Mouse (Mus musculus) adrenal gland, postnatal 25 days (tissue): ENCODE measurements around the gene Lce3b. TPM values are rescaled to one million over a fixed set of nuclear protein-coding genes. Genes with fewer than 3 reads are reported as not detected.

Experiments
- DNase-seq: peaks from one replicate; pipeline ENCODE4 v3.0.0; 2021; ENCODE audit warnings: mixed read lengths
- long read RNA-seq: library from polyadenylated mRNA; stranded (forward); transcript quantifications from one replicate; pipeline ENCODE4 v2.0.0, GENCODE M21; 2021
- total RNA-seq: library from RNA; stranded (reverse); gene quantifications from 2 replicates; pipeline ENCODE4 v1.2.3, GENCODE M21; 2021

Gene Lce3b
- not detected in 2 replicates for total RNA-seq
- long read RNA-seq: 0 reads

DNA sequence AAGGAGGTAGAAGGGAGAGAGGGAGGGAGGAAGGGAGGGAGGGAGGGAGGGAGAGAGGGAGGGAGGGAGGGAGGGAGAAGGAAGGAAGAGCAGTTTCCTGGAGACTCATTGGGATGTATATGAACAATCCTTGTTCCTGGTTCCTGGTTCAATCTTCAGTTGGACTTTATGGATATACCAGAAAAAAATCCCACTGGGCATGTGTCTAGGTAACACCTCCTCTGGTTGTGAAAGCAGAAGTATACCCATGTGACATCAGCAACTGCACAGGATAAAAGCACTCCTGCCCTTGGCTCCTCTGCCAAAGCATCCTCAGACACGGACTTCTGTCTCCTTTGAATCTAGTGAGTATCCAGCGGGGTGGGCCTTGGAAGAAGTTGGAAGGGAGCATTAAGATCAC is at the start of gene Lce3b:
TSS of gene Lce3b (plus strand) at position 301 of the 400 bp plus-strand sequence.
- DNase-seq: no peak

DNA sequence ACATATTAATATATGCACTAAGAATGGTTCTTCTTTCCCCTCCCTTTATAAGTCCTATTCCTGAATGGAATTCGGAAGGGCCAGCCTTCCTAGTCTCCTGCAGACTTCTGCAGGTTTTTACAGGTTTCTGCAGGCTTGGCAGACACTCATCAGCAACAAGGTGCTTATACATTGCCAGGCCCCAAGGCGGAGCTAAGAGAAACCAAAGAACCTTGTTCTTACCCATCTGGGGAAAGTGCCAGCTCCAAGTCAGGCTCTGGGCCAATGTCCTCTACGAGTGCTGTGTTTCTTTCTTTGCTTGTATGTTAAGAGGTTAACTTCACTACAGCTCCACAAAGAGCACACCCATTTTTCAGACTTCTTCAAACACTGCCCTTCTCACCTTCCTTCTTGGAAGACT is 38.7 kb upstream of the Lce3b start:
- no peak for DNase-seq

DNA sequence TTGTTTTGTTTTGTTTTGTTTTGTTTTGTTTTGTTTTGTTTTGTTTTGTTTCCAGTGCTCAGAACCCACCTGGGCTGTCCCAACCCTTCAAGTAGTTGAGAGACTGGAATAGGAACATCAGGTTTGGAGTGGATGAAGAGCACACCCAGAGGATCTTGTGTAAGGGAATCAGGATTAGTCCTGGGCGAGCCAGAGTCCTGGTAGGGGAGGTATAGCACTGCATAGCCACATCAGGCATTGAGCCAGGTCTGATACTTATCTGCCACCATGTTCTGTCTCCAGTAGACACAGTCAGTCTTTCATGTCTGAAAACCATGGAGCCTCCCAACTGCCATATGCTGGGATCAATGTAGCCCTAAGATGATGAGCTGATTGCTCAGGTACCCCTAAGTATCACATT is 38.3 kb upstream of the Lce3b start:
- no peak for DNase-seq

DNA sequence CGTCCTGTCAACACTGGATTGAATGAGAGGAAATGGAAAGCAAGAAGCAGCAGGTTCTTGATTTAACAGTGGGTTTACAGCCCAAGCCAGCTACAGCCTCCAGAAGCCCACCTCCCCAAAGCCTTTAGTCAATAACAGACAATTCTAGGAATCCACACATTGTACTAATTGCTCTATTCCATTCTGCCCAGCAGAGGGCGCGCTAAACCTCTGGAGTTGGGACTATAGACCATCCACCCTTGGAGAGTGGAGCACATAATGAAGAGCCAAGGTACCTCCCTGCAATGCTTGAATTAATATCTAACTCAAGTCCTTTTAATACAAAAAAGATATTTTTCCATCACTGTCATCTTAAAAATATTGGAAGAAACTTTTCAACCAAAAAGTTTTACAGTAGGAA is 29.8 kb upstream of the Lce3b start:
- peak; percentile 37 for DNase-seq

DNA sequence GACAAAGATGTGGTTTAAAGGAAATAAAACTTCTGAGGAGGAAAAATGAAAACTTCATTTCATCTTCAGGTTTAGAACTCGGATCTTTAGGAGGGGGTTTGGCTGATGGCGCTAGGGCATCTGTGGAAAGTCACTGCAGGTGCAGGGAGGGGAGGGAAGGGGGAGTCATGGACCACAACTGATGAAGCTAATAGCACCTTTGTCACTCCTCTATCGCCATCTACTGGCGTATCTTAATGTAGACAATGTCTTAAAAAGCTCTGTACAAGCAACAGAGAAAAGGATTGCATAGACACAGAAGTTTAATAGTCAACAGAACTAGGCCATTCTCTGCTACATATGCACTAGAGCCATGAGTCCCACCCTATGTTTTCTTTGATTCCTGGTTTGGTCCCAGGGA is 29.1 kb upstream of the Lce3b start:
- DNase-seq: no peak

DNA sequence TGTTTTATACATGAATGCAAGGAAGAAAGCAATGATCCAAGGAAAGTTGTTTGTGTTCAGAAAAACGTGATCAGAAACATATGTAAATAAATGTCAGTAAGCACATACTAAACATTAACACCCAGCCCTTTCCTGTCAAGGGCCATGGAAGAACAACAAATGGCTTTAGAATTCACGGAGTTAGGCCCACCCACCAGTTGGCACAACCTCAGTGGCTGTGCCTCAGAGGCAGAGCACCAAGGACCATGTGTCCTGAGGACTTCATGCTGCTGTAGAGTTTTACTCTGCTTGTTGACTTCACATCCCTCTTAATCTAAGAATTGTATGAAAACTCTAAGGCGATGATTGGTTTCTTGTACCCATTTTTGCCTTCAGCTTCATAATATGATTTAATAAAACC is 27.6 kb upstream of the Lce3b start:
- DNase-seq: no peak

DNA sequence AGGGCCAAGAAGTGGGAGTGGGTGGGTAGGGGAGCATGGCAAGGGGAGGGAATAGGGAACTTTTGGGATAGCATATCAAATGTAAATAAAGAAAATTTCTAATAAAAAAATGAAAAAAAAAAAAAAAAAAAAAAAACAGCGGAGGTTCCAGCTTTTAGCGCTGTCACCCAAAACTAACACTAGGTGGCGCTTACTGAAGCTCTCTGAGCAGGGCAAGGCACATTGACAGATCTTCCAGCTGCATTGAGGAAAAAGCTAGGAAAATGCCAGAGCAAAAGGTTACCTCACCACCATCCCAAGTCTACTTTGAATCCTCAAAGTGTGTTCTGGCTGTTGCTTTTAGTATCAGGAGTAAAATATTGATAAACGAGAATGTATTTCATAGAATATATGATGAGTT is 25.2 kb upstream of the Lce3b start:
- DNase-seq: no peak

DNA sequence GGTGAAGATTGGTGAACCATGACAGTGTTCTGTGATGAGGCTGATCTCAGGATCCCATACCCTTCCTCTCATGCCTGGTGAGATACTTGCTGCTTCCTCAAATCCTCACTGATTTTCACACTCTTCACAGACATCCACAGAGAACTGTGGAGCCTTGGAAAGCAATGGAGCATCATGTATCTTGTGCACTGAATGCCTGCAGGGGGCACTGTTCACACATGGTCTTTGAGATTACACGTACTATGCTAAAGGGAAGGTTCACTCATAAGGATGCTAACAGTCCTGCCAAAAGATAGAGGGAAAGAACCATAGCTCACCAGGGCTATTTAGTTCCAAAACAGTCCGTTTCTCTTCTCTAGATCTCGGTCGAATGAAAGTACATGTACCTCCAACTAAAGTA is 12.4 kb upstream of the Lce3b start:
- peak; percentile 12 for DNase-seq

DNA sequence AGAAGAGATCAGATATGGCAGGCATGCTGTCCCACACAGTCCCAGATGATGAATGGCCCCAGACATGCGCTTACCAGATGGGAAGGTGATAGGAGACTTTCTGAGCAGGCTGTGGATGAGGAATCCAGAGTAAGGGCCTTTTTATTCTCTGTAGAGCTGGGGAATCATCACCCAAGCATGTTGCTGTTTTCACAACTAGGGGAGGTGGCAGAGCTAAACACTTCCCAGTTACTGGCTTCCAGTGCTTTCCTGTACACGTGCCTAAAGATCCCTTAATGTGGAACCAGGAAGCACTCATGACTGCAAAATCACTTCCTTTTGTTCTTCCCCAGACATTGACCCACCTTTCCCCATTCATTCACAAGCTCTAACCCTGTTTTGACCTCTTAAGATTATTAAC is 6.6 kb upstream of the Lce3b start, which contains the start of gene Lce3a:
TSS of gene Lce3a (minus strand) at position 101 of the 400 bp plus-strand sequence.
- no peak for DNase-seq

DNA sequence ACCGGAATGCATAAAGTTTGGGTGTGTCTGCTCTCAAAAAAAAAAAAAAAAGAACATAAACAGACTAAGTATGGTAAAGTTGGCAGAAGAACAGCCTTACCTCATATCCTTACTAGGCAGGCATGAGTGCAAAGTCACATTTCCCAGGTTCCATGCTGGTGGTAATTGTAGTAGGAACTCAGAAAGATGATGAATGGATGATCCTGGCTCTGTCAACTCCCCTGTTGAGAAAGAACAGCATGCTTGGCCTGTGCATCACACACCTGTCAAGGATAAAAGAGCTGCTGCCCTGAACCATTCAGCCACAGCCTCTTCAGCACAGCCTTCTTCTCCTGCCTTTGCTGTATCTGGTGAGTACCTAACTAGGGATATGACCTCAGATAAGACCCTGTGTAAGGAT is 11.4 kb downstream of the Lce3b start, which contains the start of gene Lce3c:
TSS of gene Lce3c (plus strand) at position 301 of the 400 bp plus-strand sequence.
- DNase-seq: no peak

DNA sequence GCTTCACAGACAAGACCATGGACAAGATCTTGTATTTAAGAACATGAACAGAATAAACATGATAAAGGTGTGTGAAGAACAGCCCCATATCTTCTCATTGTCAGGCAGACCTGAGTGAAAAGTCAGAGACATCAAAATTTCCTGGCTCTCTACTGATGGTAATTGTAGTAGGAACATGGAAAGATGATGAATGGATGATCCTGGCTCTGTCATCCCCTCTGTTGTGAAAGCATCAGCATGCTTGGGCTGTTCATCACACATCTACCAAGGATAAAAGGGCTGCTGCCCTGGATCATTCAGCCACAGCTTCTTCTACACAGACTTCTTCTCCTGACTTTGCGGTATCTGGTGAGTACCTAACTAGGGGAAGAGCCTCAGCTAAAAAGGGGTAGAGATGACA is 24.3 kb downstream of the Lce3b start, which contains the start of gene Lce3d:
TSS of gene Lce3d (plus strand) at position 301 of the 400 bp plus-strand sequence.
- no peak for DNase-seq

DNA sequence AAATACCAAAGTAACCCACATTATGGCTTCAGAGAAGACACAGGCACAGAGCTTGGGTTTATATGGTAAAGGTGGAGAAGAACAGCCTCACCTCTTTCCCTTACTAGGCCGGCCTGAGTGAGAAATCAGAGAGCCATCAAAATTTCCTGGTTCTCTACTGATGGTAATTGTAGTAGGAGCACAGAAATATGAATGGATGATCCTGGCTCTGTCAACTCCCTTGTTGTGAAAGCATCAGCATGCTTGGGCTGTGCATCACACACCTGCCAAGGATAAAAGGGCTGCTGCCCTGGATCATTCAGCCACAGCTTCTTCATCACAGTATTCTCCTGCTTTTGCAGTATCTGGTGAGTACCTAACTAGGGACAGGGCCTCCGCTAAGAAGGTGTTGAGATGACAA is 34.0 kb downstream of the Lce3b start, which contains the start of gene Lce3e:
TSS of gene Lce3e (plus strand) at position 301 of the 400 bp plus-strand sequence.
- DNase-seq: no peak

DNA sequence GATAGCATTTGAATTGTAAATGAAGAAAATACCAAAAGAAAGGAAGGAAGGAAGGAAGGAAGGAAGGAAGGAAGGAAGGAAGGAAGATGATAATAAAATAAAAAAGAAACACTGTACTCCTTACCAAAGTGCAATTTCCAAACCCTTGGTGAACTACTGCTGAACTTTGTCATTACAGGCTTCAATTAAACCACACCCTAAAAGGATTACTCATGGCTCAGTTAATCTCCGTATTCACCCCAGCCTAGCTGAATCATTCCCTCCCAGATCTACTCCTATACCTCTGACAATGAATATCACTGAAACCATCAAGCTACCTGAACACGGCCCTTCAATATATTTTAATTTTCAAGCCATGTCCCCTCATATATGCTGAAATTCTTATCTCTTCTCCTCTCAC is 45.7 kb downstream of the Lce3b start:
- DNase-seq: no peak

Other genes starting within 250 kb of the Lce3b start
- not detected in 2 replicates for gene Lce1d, start 245.8 kb upstream of the Lce3b start, total RNA-seq
- gene Lce1e, start 223.9 kb upstream of the Lce3b start, total RNA-seq: not detected in 2 replicates
- gene Lce1f, start 212.6 kb upstream of the Lce3b start, total RNA-seq: not detected in 2 replicates
- not detected in 2 replicates for gene Gm38119, start 193.9 kb upstream of the Lce3b start, total RNA-seq
- gene Lce1g, start 180.6 kb upstream of the Lce3b start, total RNA-seq: not detected in 2 replicates
- gene Lce1h, start 167.9 kb upstream of the Lce3b start, total RNA-seq: not detected in 2 replicates
- not detected in 2 replicates for gene Lce1i, start 154.1 kb upstream of the Lce3b start, total RNA-seq
- not detected in 2 replicates for gene Lce1j, start 142.5 kb upstream of the Lce3b start, total RNA-seq
- not detected in 2 replicates for gene Lce1k, start 125.1 kb upstream of the Lce3b start, total RNA-seq
- not detected in 2 replicates for gene Kprp, start 105.7 kb upstream of the Lce3b start, total RNA-seq
- not detected in 2 replicates for gene Lce1l, start 81.7 kb upstream of the Lce3b start, total RNA-seq
- gene 2310050C09Rik, start 62.8 kb upstream of the Lce3b start, total RNA-seq: not detected in 2 replicates
- not detected in 2 replicates for gene Lce3a, start 6.7 kb upstream of the Lce3b start, total RNA-seq
- gene Lce3c, start 11.5 kb downstream of the Lce3b start, total RNA-seq: not detected in 2 replicates
- not detected in 2 replicates for gene Lce3d, start 24.4 kb downstream of the Lce3b start, total RNA-seq
- gene Lce3e, start 34.1 kb downstream of the Lce3b start, total RNA-seq: not detected in 2 replicates
- gene Lce3f, start 59.2 kb downstream of the Lce3b start, total RNA-seq: not detected in 2 replicates
- not detected in 2 replicates for gene Crct1, start 82.7 kb downstream of the Lce3b start, total RNA-seq
- gene Lce1m, start 86.1 kb downstream of the Lce3b start, total RNA-seq: not detected in 2 replicates
- gene Gm4858, start 135.8 kb downstream of the Lce3b start, total RNA-seq: not detected in 2 replicates
- not detected in 2 replicates for gene Crnn, start 211.8 kb downstream of the Lce3b start, total RNA-seq